Mouse (Mus musculus) hindbrain, embryonic 15.5 days (tissue): ENCODE measurements at regions not wholly inside any gene's neighbourhood (a gene's known extent, or its start where the extent isn't known, plus 50 kb on each side); places are given as distances from the start of the nearest gene placed in this dataset.
"Not testable (repeated sequence)": the region's sequence is repeated elsewhere in the genome, so short reads cannot be mapped to it uniquely, and the experiment has no call there.

Experiments
- ATAC-seq: fragments of 200-750 bp; cut with Nextera tagmentation; 2 replicates; pipeline ENCODE4 v1.8.0; 2017; ENCODE audit warnings: low read depth, moderate number of reproducible peaks, moderate TSS enrichment; ENCODE audit not compliant: low FRiP score
- H3K27ac ChIP-seq: fragments of 300-500 bp; sonication (generic); replicated peaks from 2 replicates; pipeline ENCODE4 v1.5.1; 2015; ENCODE audit warnings: mild to moderate bottlenecking, inconsistent platforms
- H3K27me3 ChIP-seq: fragments of 300-500 bp; sonication (generic); 2 replicates; pipeline ENCODE4 v1.6.1; 2015; ENCODE audit warnings: control low read depth, inconsistent platforms
- H3K36me3 ChIP-seq: fragments of 300-500 bp; sonication (generic); 2 replicates; pipeline ENCODE4 v1.6.1; 2015; ENCODE audit warnings: control low read depth, inconsistent platforms
- H3K4me1 ChIP-seq: fragments of 300-500 bp; sonication (generic); replicated peaks from 2 replicates; pipeline ENCODE4 v1.6.1; 2015; ENCODE audit warnings: control low read depth, inconsistent platforms
- H3K4me2 ChIP-seq: fragments of 300-500 bp; sonication (generic); 2 replicates; pipeline ENCODE4 v1.6.1; 2015; ENCODE audit warnings: moderate library complexity, mild to moderate bottlenecking, inconsistent platforms
- H3K4me3 ChIP-seq: fragments of 300-500 bp; sonication (generic); 2 replicates; pipeline ENCODE4 v1.5.1; 2015; ENCODE audit warnings: mild to moderate bottlenecking, inconsistent platforms
- H3K9ac ChIP-seq: fragments of 300-500 bp; sonication (generic); 2 replicates; pipeline ENCODE4 v1.6.1; 2015; ENCODE audit warnings: inconsistent platforms
- H3K9me3 ChIP-seq: fragments of 300-500 bp; sonication (generic); 2 replicates; pipeline ENCODE4 v1.6.1; 2016; ENCODE audit warnings: control low read depth, inconsistent platforms
- WGBS: fragments of 180-500 bp; shearing (Covaris S2); methylation state at CpG from one replicate; pipeline ENCODE4 v1.1.7; 2015; 5-methylcytosine and 5-hydroxymethylcytosine counted together

- H3K9me3 ChIP-seq: no peaks in the 10 kb centered on the region
- whole genome bisulfite sequencing: 72% methylated on average over 1 of the region's 1 CpGs
These were observed 233.8 kb downstream of the Kctd12 start for GRCm38 (mm10) chr14:102748687-102749086.

GRCm38 (mm10) chr14:102742331-102742730 lies 240.1 kb downstream of the Kctd12 start:
- Histone ChIP-seq H3K27ac (no peak overlapping the region), H3K9ac (no peak overlapping the region), H3K4me3 (no peak overlapping the region), H3K4me2 (no peak overlapping the region), H3K4me1 (no peaks in the 10 kb centered on the region), H3K36me3 (no peaks in the 10 kb centered on the region), H3K27me3 (no peaks in the 10 kb centered on the region), H3K9me3 (no peaks in the 10 kb centered on the region)
- no peak for ATAC-seq
- 79% methylated on average over 8 of the region's 8 CpGs for WGBS

More at GRCm38 (mm10) chr14:102748687-102749086, 233.8 kb downstream of the Kctd12 start:
- Histone ChIP-seq H3K4me3 (no peak overlapping the region), H3K36me3 (no peaks in the 10 kb centered on the region), H3K4me2 (no peak overlapping the region), H3K4me1 (no peaks in the 10 kb centered on the region), H3K27ac (no peak overlapping the region), H3K9ac (no peak overlapping the region), H3K27me3 (no peaks in the 10 kb centered on the region)
- ATAC-seq: no peak

DNA sequence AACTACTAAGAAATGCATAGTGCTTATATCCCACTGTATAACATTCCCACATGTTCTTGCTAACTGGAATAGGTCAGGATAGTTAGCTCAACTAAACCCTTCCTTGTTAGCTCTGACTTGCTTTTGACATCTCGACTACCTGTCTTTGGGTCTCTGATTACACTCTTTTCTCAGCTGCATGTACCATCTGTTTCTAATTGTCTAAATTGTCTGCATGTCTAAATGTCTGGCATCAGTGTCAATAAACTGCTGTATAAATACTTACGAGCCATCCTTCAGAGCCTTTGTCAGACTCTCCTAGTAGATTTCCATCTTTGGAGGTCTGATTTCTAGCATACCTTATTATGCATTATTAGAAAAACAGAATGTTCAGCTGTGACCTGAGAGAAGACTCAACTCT lies 245.8 kb downstream of the Kctd12 start:
- no peaks in the 10 kb centered on the region for H3K36me3 ChIP-seq
- no peak overlapping the region for H3K27ac ChIP-seq
- no peaks in the 10 kb centered on the region for H3K27me3 ChIP-seq
- no peak overlapping the region for H3K4me3 ChIP-seq
- H3K9ac ChIP-seq: no peak overlapping the region
- 75% methylated on average over 2 of the region's 2 CpGs for WGBS
- no peak overlapping the region for H3K4me2 ChIP-seq
- H3K4me1 ChIP-seq: no peaks in the 10 kb centered on the region
- no peaks in the 10 kb centered on the region for H3K9me3 ChIP-seq
- ATAC-seq: no peak

GRCm38 (mm10) chr14:102733718-102734117 lies 248.7 kb downstream of the Kctd12 start:
- H3K4me1 ChIP-seq, H3K27me3 ChIP-seq, H3K4me3 ChIP-seq, H3K4me2 ChIP-seq, H3K27ac ChIP-seq, H3K9ac ChIP-seq, H3K9me3 ChIP-seq, H3K36me3 ChIP-seq, ATAC-seq: not testable (repeated sequence)
- 98% methylated on average over 4 of the region's 4 CpGs for WGBS

GRCm38 (mm10) chr14:102731746-102732145 lies 250.7 kb downstream of the Kctd12 start:
- no peak overlapping the region for H3K9ac ChIP-seq
- H3K36me3 ChIP-seq: no peaks in the 10 kb centered on the region
- WGBS: 63% methylated on average over 5 of the region's 5 CpGs
- H3K9me3 ChIP-seq: no peaks in the 10 kb centered on the region
- no peaks in the 10 kb centered on the region for H3K4me1 ChIP-seq
- no peak overlapping the region for H3K4me2 ChIP-seq
- H3K27me3 ChIP-seq: no peaks in the 10 kb centered on the region
- H3K4me3 ChIP-seq: no peak overlapping the region
- H3K27ac ChIP-seq: no peak overlapping the region
- ATAC-seq: no peak

GRCm38 (mm10) chr14:102722633-102723032 lies 259.8 kb downstream of the Kctd12 start:
- WGBS: 62% methylated on average over 2 of the region's 2 CpGs
- Histone ChIP-seq H3K9ac (no peak overlapping the region), H3K36me3 (no peaks in the 10 kb centered on the region), H3K4me2 (no peak overlapping the region), H3K4me3 (no peak overlapping the region), H3K27me3 (no peaks in the 10 kb centered on the region), H3K9me3 (no peaks in the 10 kb centered on the region), H3K27ac (no peak overlapping the region), H3K4me1 (no peaks in the 10 kb centered on the region)
- no peak for ATAC-seq

DNA sequence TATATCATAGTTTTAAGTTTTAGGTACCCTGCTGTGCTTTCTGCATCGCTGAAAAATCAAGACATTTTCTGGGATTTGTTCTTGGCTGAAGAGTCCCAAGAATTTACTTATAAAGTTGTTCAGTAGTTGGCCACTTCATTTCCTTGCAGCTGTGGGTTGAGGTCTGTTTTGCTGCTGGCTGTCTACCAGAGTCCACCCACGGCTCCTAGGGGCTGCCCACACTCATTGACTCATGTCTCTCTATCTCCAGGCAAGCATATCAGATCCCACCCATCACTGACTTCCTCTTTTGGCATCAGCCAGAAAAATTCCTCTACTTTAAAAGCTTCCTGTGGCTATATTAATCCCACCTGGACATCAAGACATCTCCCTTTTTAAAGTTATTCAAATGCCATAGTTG lies 263.9 kb downstream of the Kctd12 start:
- ATAC-seq: no peak

GRCm38 (mm10) chr14:102712600-102712999 lies 269.8 kb downstream of the Kctd12 start:
- Histone ChIP-seq H3K4me3 (no peak overlapping the region), H3K4me2 (no peak overlapping the region), H3K9ac (no peak overlapping the region), H3K27ac (no peak overlapping the region), H3K4me1 (no peaks in the 10 kb centered on the region), H3K9me3 (no peaks in the 10 kb centered on the region), H3K36me3 (no peaks in the 10 kb centered on the region), H3K27me3 (no peaks in the 10 kb centered on the region)
- ATAC-seq: no peak
- WGBS: 82% methylated on average over 1 of the region's 1 CpGs

More for the DNA sequence above, 263.9 kb downstream of the Kctd12 start:
- Histone ChIP-seq H3K36me3 (no peaks in the 10 kb centered on the region), H3K4me3 (no peak overlapping the region), H3K9ac (no peak overlapping the region), H3K27ac (no peak overlapping the region), H3K9me3 (no peaks in the 10 kb centered on the region), H3K27me3 (no peaks in the 10 kb centered on the region), H3K4me2 (no peak overlapping the region), H3K4me1 (no peaks in the 10 kb centered on the region)
- WGBS: 82% methylated on average over 2 of the region's 2 CpGs

- Histone ChIP-seq H3K27ac (no peak overlapping the region), H3K36me3 (no peaks in the 10 kb centered on the region), H3K9ac (no peak overlapping the region), H3K9me3 (no peaks in the 10 kb centered on the region), H3K4me3 (no peak overlapping the region), H3K4me2 (no peak overlapping the region), H3K4me1 (peaks cover 4% of the 10 kb centered on the region; the same call in 1 of the 2 replicates), H3K27me3 (no peaks in the 10 kb centered on the region)
- no peak for ATAC-seq
- 88% methylated on average over 5 of the region's 5 CpGs for WGBS
These were observed 275.6 kb downstream of the Kctd12 start for GRCm38 (mm10) chr14:102706704-102707336.

- Histone ChIP-seq H3K9me3 (no peaks in the 10 kb centered on the region), H3K36me3 (no peaks in the 10 kb centered on the region), H3K4me2 (no peak overlapping the region), H3K4me3 (no peak overlapping the region), H3K4me1 (peaks cover 4% of the 10 kb centered on the region; the same call in 1 of the 2 replicates), H3K27ac (no peak overlapping the region), H3K27me3 (no peaks in the 10 kb centered on the region), H3K9ac (no peak overlapping the region)
- WGBS: 87% methylated on average over 2 of the region's 2 CpGs
- ATAC-seq: no peak
These were observed 281.3 kb downstream of the Kctd12 start for GRCm38 (mm10) chr14:102701108-102701507.

GRCm38 (mm10) chr14:102700457-102700856 lies 282.0 kb downstream of the Kctd12 start:
- H3K4me2 ChIP-seq: no peak overlapping the region
- no peak overlapping the region for H3K4me3 ChIP-seq
- H3K36me3 ChIP-seq: no peaks in the 10 kb centered on the region
- H3K9ac ChIP-seq: no peak overlapping the region
- no peaks in the 10 kb centered on the region for H3K27me3 ChIP-seq
- ATAC-seq: no peak
- no peak overlapping the region for H3K27ac ChIP-seq
- 65% methylated on average over 6 of the region's 6 CpGs for WGBS
- H3K9me3 ChIP-seq: no peaks in the 10 kb centered on the region
- H3K4me1 ChIP-seq: no peaks in the 10 kb centered on the region

- no peak overlapping the region for H3K4me3 ChIP-seq
- WGBS: 85% methylated on average over 3 of the region's 3 CpGs
- no peaks in the 10 kb centered on the region for H3K9me3 ChIP-seq
- no peaks in the 10 kb centered on the region for H3K36me3 ChIP-seq
- H3K4me2 ChIP-seq: no peak overlapping the region
- no peak overlapping the region for H3K27ac ChIP-seq
- H3K27me3 ChIP-seq: no peaks in the 10 kb centered on the region
- ATAC-seq: no peak
- H3K9ac ChIP-seq: no peak overlapping the region
- H3K4me1 ChIP-seq: no peaks in the 10 kb centered on the region
These were observed 283.4 kb downstream of the Kctd12 start for GRCm38 (mm10) chr14:102699015-102699414.

DNA sequence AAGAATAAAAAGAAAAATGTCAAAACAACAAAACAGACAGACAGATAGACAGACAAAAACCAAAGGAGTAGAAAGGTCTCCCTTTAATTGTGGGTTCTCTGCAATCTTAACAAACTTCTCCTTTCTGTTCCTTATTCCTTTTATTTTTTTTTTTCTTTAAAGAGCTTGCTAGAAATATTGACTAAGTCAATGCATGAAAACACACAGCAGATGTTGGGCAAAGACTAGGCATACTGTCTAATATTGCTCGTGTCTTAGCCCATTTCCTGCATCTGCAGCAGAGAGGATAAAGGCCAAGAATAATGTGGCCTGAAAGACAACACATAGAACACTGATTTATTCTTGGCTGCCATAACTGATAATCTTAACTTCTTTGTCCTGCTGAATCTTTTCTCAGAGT lies 295.6 kb downstream of the Kctd12 start:
- Histone ChIP-seq H3K9me3 (no peaks in the 10 kb centered on the region; the same call in 1 of the 2 replicates), H3K9ac (no peak overlapping the region), H3K4me3 (no peak overlapping the region), H3K27me3 (no peaks in the 10 kb centered on the region), H3K4me2 (no peak overlapping the region), H3K36me3 (no peaks in the 10 kb centered on the region), H3K27ac (no peak overlapping the region), H3K4me1 (no peaks in the 10 kb centered on the region)
- no peak for ATAC-seq
- 70% methylated on average over 1 of the region's 1 CpGs for WGBS
